Comparison of ENCODE assay signal across 7 mouse cellular contexts in genomic region chr11:103111301-103111700, GRCm38 (mm10). TPM values are rescaled to one million over a fixed set of nuclear protein-coding genes. Genes with fewer than 3 reads are reported as not detected.
DNase-seq lines count a peak whose midpoint lies in the region; ATAC-seq and TF ChIP-seq lines count a peak whose summit lies in the region.

No protein-coding gene starts in this region.

- no peaks in the 10 kb centered on the region for H3K9me3 ChIP-seq in lung, postnatal 0 days (ENCODE audit: low read length)
- no peaks in the 10 kb centered on the region for H3K9me3 ChIP-seq in heart, embryonic 16.5 days (replicated peaks; ENCODE audit: control insufficient read depth, low read length)
- H3K9me3 ChIP-seq in limb, embryonic 12.5 days, result no peaks in the 10 kb centered on the region
- H3K9me3 ChIP-seq in stomach, embryonic 16.5 days (replicated peaks; ENCODE audit: control insufficient read depth, low read length), result no peaks in the 10 kb centered on the region

- no peak for TF ChIP-seq CTCF in lung, postnatal 0 days (IDR thresholded peaks at IDR 0.05)

- 21% methylated on average over 10 of the region's 10 CpGs for WGBS in lung, postnatal 0 days
- 26% methylated on average over 10 of the region's 10 CpGs for WGBS in heart, embryonic 16.5 days
- 13% methylated on average over 10 of the region's 10 CpGs for WGBS in limb, embryonic 12.5 days
- WGBS in stomach, embryonic 16.5 days, result 28% methylated on average over 10 of the region's 10 CpGs

- H3K4me2 ChIP-seq in lung, postnatal 0 days (replicated peaks; ENCODE audit: low read depth, low read length), result peak overlapping the region; percentile 75
- H3K4me2 ChIP-seq in heart, embryonic 16.5 days (ENCODE audit: low read depth, low read length), result peak overlapping the region; percentile 85
- H3K4me2 ChIP-seq in limb, embryonic 12.5 days, result peak overlapping the region; percentile 80
- peak overlapping the region; percentile 70 for H3K4me2 ChIP-seq in stomach, embryonic 16.5 days (ENCODE audit: low read depth, low read length)

- no peak for TF ChIP-seq EP300 in lung, postnatal 0 days (IDR thresholded peaks at IDR 0.05)

- H3K36me3 ChIP-seq in lung, postnatal 0 days (ENCODE audit: insufficient read depth, low read length), result no peaks in the 10 kb centered on the region
- H3K36me3 ChIP-seq in heart, embryonic 16.5 days (ENCODE audit: control insufficient read depth, insufficient read depth), result no peaks in the 10 kb centered on the region; the same call in 1 of the 2 replicates
- H3K36me3 ChIP-seq in limb, embryonic 12.5 days, result no peaks in the 10 kb centered on the region
- H3K36me3 ChIP-seq in stomach, embryonic 16.5 days (ENCODE audit: control insufficient read depth, insufficient read depth, low read length), result no peaks in the 10 kb centered on the region

- H3K4me3 ChIP-seq in lung, postnatal 0 days (ENCODE audit: low read depth, low read length), result peak overlapping the region; percentile 37; the same call in 1 of the 2 replicates
- peak overlapping the region; percentile 57 for H3K4me3 ChIP-seq in heart, embryonic 16.5 days (ENCODE audit: low read length)
- H3K4me3 ChIP-seq in limb, embryonic 12.5 days (replicated peaks), result peak overlapping the region; percentile 43
- H3K4me3 ChIP-seq in stomach, embryonic 16.5 days (replicated peaks; ENCODE audit: low read length), result peak overlapping the region; percentile 39

- intact Hi-C loops in left cerebral cortex, postnatal 14 days (cut with DNase I), result no loop called here

- H3K4me1 ChIP-seq in lung, postnatal 0 days (ENCODE audit: insufficient read depth, low read depth, low read length), result peaks cover 17% of the 10 kb centered on the region; the same call in 1 of the 2 replicates
- peaks cover 23% of the 10 kb centered on the region for H3K4me1 ChIP-seq in heart, embryonic 16.5 days (ENCODE audit: control insufficient read depth, insufficient read depth, low read length)
- H3K4me1 ChIP-seq in limb, embryonic 12.5 days (replicated peaks), result peaks cover 22% of the 10 kb centered on the region
- peaks cover 33% of the 10 kb centered on the region for H3K4me1 ChIP-seq in stomach, embryonic 16.5 days (ENCODE audit: control insufficient read depth, insufficient read depth, low read length)

- no peaks in the 10 kb centered on the region for H3K27me3 ChIP-seq in lung, postnatal 0 days (replicated peaks; ENCODE audit: insufficient read depth, low read length)
- no peaks in the 10 kb centered on the region for H3K27me3 ChIP-seq in heart, embryonic 16.5 days (ENCODE audit: control insufficient read depth, insufficient read depth, low read length)
- H3K27me3 ChIP-seq in limb, embryonic 12.5 days, result peaks cover 19% of the 10 kb centered on the region
- H3K27me3 ChIP-seq in stomach, embryonic 16.5 days (ENCODE audit: control insufficient read depth, insufficient read depth, low read length), result no peaks in the 10 kb centered on the region

- peak overlapping the region; percentile 66; the same call in 1 of the 2 replicates for H3K27ac ChIP-seq in lung, postnatal 0 days (ENCODE audit: low read length)
- H3K27ac ChIP-seq in heart, embryonic 16.5 days (ENCODE audit: low read length), result peak overlapping the region; percentile 72
- peak overlapping the region; percentile 69; the same call in 1 of the 2 replicates for H3K27ac ChIP-seq in limb, embryonic 12.5 days
- H3K27ac ChIP-seq in stomach, embryonic 16.5 days (ENCODE audit: low read length), result peak overlapping the region; percentile 93; the same call in 1 of the 2 replicates

- H3K9ac ChIP-seq in lung, postnatal 0 days (replicated peaks; ENCODE audit: low read depth), result peak overlapping the region; percentile 43
- H3K9ac ChIP-seq in heart, embryonic 16.5 days (ENCODE audit: low read length), result peak overlapping the region; percentile 77
- H3K9ac ChIP-seq in limb, embryonic 12.5 days (replicated peaks), result peak overlapping the region; percentile 66
- H3K9ac ChIP-seq in stomach, embryonic 16.5 days (ENCODE audit: low read length), result peak overlapping the region; percentile 73

- no peak for DNase-seq in lung, postnatal 0 days (ENCODE audit: low spot score)
- no peak for DNase-seq in lung, postnatal 25 days (ENCODE audit: low spot score)
- DNase-seq in left cerebral cortex, postnatal 14 days (ENCODE audit: low spot score in 2 of 2), result no peak
- DNase-seq in layer of hippocampus, postnatal 36 days, result no peak

- no peak for ATAC-seq in lung, postnatal 0 days
- no peak for ATAC-seq in heart, embryonic 16.5 days (replicated peaks; ENCODE audit: extremely low read depth, insufficient read depth, low FRiP score)
- no peak for ATAC-seq in limb, embryonic 12.5 days (ENCODE audit: insufficient number of reproducible peaks, insufficient read depth, low FRiP score, low TSS enrichment, low read depth)
- ATAC-seq in stomach, embryonic 16.5 days (ENCODE audit: insufficient read depth, low FRiP score), result no peak

RNA-seq across cellular contexts. Expression of gene Hexim1, which starts 4.7 kb away (rescaled TPM):
- 6.5 TPM in 2 replicates for polyA plus RNA-seq in lung, postnatal 0 days (2015; fragmentation: Nextera tagmentation; extraction: Ambion mirVana)
- 2.9 TPM in 2 replicates for polyA plus RNA-seq in heart, embryonic 16.5 days (2015; fragmentation: Nextera tagmentation; extraction: Ambion mirVana)
- 3.9 and 4.0 TPM in 2 replicates for polyA plus RNA-seq in limb, embryonic 12.5 days (2016; fragmentation: Nextera tagmentation; extraction: Ambion mirVana)
- polyA plus RNA-seq in stomach, embryonic 16.5 days (2015; fragmentation: Nextera tagmentation; extraction: Ambion mirVana), result 4.7 and 5.7 TPM in 2 replicates
- 10 to 100 TPM; 43.7 to 45.4 TPM for total RNA-seq in left cerebral cortex, postnatal 14 days (2021)
- total RNA-seq in layer of hippocampus, postnatal 36 days (2021), result 10 to 100 TPM; 52.7 to 56.1 TPM

RNA-seq across cellular contexts. Expression of gene Acbd4, which starts 9.8 kb away (rescaled TPM):
- 28.8 and 34.5 TPM in 2 replicates for polyA plus RNA-seq in lung, postnatal 0 days (2015; fragmentation: Nextera tagmentation; extraction: Ambion mirVana)
- 21.5 and 21.8 TPM in 2 replicates for polyA plus RNA-seq in heart, embryonic 16.5 days (2015; fragmentation: Nextera tagmentation; extraction: Ambion mirVana)
- 8.1 and 11.9 TPM in 2 replicates for polyA plus RNA-seq in limb, embryonic 12.5 days (2016; fragmentation: Nextera tagmentation; extraction: Ambion mirVana)
- 31.0 and 36.4 TPM in 2 replicates for polyA plus RNA-seq in stomach, embryonic 16.5 days (2015; fragmentation: Nextera tagmentation; extraction: Ambion mirVana)
- total RNA-seq in left cerebral cortex, postnatal 14 days (2021), result 10 to 100 TPM; 71.3 to 71.5 TPM
- 10 to 100 TPM; 76.4 to 86.1 TPM for total RNA-seq in layer of hippocampus, postnatal 36 days (2021)

RNA-seq across cellular contexts. Expression of gene Plcd3, which starts 9.8 kb away (rescaled TPM):
- 3.7 and 3.8 TPM in 2 replicates for polyA plus RNA-seq in lung, postnatal 0 days (2015; fragmentation: Nextera tagmentation; extraction: Ambion mirVana)
- 13.6 and 17.0 TPM in 2 replicates for polyA plus RNA-seq in heart, embryonic 16.5 days (2015; fragmentation: Nextera tagmentation; extraction: Ambion mirVana)
- 2.9 and 3.6 TPM in 2 replicates for polyA plus RNA-seq in limb, embryonic 12.5 days (2016; fragmentation: Nextera tagmentation; extraction: Ambion mirVana)
- polyA plus RNA-seq in stomach, embryonic 16.5 days (2015; fragmentation: Nextera tagmentation; extraction: Ambion mirVana), result 5.2 and 6.5 TPM in 2 replicates
- total RNA-seq in left cerebral cortex, postnatal 14 days (2021), result 10 to 100 TPM; 14.1 to 14.7 TPM
- total RNA-seq in layer of hippocampus, postnatal 36 days (2021), result 1 to 10 TPM; 9.5 TPM

RNA-seq across cellular contexts. Expression of gene Hexim2, which starts 20.9 kb away (rescaled TPM):
- polyA plus RNA-seq in lung, postnatal 0 days (2015; fragmentation: Nextera tagmentation; extraction: Ambion mirVana), result 6.2 and 7.1 TPM in 2 replicates
- 6.1 and 7.4 TPM in 2 replicates for polyA plus RNA-seq in heart, embryonic 16.5 days (2015; fragmentation: Nextera tagmentation; extraction: Ambion mirVana)
- 12.8 and 13.2 TPM in 2 replicates for polyA plus RNA-seq in limb, embryonic 12.5 days (2016; fragmentation: Nextera tagmentation; extraction: Ambion mirVana)
- polyA plus RNA-seq in stomach, embryonic 16.5 days (2015; fragmentation: Nextera tagmentation; extraction: Ambion mirVana), result 6.3 and 7.9 TPM in 2 replicates
- total RNA-seq in left cerebral cortex, postnatal 14 days (2021), result 10 to 100 TPM; 15.4 TPM
- 10 to 100 TPM; 14.8 to 14.9 TPM for total RNA-seq in layer of hippocampus, postnatal 36 days (2021)

RNA-seq across cellular contexts. Expression of gene Fmnl1, which starts 59.6 kb away (rescaled TPM):
- 4.1 and 4.9 TPM in 2 replicates for polyA plus RNA-seq in lung, postnatal 0 days (2015; fragmentation: Nextera tagmentation; extraction: Ambion mirVana)
- polyA plus RNA-seq in heart, embryonic 16.5 days (2015; fragmentation: Nextera tagmentation; extraction: Ambion mirVana), result 4.0 and 7.6 TPM in 2 replicates
- polyA plus RNA-seq in limb, embryonic 12.5 days (2016; fragmentation: Nextera tagmentation; extraction: Ambion mirVana), result 0.78 and 1.4 TPM in 2 replicates
- 3.5 and 4.4 TPM in 2 replicates for polyA plus RNA-seq in stomach, embryonic 16.5 days (2015; fragmentation: Nextera tagmentation; extraction: Ambion mirVana)
- total RNA-seq in left cerebral cortex, postnatal 14 days (2021), result 100 to 1,000 TPM; 132 to 143 TPM
- total RNA-seq in layer of hippocampus, postnatal 36 days (2021), result 100 to 1,000 TPM; 136 to 154 TPM
